Mouse (Mus musculus): ENCODE results near the gene Galnt7. TPM values are rescaled to one million over a fixed set of nuclear protein-coding genes. Genes with fewer than 3 reads are reported as not detected.
"Not testable (repeated sequence)": the region's sequence is repeated elsewhere in the genome, so short reads cannot be mapped to it uniquely, and the experiment has no call there.

Gene Galnt7
- total and polyA plus RNA-seq, 3 experiments: 26.7 to 33.5 (median 32.7) TPM

DNA sequence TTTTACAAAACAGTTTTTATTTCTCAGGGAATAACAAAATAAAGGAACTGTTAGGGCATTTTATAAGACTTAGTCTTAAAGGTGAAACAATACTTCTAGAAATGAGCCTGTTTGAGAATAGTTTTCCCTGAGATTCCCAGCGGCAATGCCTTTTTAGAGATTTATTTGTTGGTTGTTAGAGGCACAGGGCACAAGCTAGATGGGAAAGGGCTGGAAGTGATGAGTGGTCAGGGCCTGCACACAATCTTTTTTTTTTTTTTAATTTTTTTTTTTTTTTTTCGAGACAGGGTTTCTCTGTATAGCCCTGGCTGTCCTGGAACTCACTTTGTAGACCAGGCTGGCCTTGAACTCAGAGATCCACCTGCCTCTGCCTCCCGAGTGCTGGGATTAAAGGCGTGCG, 136.1 kb downstream of the Galnt7 start:
- Histone ChIP-seq H3K79me2 (replicated peaks; ENCODE audit: control insufficient read depth, extremely low read depth, insufficient read depth, poor library complexity, severe bottlenecking) (peaks cover 23% of the 10 kb centered on the region), H3K36me3 (replicated peaks in 1 of 2; ENCODE audit: control insufficient read depth in 1 of 2, insufficient read depth in 1 of 2, low read length in 1 of 2) (peaks cover 32 to 60% of the 10 kb centered on the region in 2 experiments)
- H3K4me2 ChIP-seq (ENCODE audit: insufficient read depth, low read depth, poor library complexity, severe bottlenecking); H3K9me3 ChIP-seq (replicated peaks; ENCODE audit: low read length); DNase-seq (ENCODE audit: extremely low read depth); H3K4me3 ChIP-seq (replicated peaks in 1 of 3; ENCODE audit: low read depth in 2 of 3, low read length in 2 of 3, poor library complexity in 1 of 3); in situ Hi-C loops (cut with MboI; ENCODE audit: low pct_ligation_motif_present, low pct_unique_long_range_greater_than_20kb, low sequenced_read_pairs); H3K27ac ChIP-seq (ENCODE audit: insufficient read depth, low read depth); H3K9ac ChIP-seq (ENCODE audit: insufficient read depth, low read depth); H3K27me3 ChIP-seq (replicated peaks); dilution Hi-C loops (cut with MboI; ENCODE audit: extremely low pct_ligation_motif_present, extremely low pct_unique_long_range_greater_than_20kb, low sequenced_read_pairs); H3K4me1 ChIP-seq (ENCODE audit: control insufficient read depth in 1 of 2, insufficient read depth in 2 of 2): not testable (repeated sequence)
- peak; percentile 37; the same call in 1 of the 2 replicates for TF ChIP-seq ZNF384 (IDR thresholded peaks at IDR 0.05; ENCODE audit: low read depth, low read length)

DNA sequence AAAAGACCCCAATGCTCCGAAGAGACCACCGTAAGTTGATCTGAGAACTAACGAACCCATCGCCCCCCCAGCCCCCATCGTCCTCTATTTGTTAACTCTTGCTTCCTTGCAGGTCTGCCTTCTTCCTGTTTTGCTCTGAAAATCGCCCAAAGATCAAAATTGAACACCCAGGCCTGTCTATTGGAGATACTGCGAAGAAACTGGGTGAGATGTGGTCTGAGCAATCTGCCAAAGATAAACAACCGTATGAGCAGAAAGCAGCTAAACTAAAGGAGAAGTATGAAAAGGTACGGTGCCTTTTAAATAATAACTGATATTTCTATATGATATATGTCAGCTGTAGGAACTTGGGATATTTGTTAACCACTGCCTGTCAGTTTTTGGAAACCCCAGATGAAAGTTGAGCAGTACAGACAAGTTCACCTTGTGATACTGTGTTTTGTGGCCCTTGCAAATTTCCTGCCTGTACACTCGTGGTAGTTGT, 139.6 kb downstream of the Galnt7 start:
- in situ Hi-C loops (cut with MboI; ENCODE audit: low pct_ligation_motif_present, low pct_unique_long_range_greater_than_20kb, low sequenced_read_pairs); dilution Hi-C loops (cut with MboI; ENCODE audit: extremely low pct_ligation_motif_present, extremely low pct_unique_long_range_greater_than_20kb, low sequenced_read_pairs): not testable (repeated sequence)

DNA sequence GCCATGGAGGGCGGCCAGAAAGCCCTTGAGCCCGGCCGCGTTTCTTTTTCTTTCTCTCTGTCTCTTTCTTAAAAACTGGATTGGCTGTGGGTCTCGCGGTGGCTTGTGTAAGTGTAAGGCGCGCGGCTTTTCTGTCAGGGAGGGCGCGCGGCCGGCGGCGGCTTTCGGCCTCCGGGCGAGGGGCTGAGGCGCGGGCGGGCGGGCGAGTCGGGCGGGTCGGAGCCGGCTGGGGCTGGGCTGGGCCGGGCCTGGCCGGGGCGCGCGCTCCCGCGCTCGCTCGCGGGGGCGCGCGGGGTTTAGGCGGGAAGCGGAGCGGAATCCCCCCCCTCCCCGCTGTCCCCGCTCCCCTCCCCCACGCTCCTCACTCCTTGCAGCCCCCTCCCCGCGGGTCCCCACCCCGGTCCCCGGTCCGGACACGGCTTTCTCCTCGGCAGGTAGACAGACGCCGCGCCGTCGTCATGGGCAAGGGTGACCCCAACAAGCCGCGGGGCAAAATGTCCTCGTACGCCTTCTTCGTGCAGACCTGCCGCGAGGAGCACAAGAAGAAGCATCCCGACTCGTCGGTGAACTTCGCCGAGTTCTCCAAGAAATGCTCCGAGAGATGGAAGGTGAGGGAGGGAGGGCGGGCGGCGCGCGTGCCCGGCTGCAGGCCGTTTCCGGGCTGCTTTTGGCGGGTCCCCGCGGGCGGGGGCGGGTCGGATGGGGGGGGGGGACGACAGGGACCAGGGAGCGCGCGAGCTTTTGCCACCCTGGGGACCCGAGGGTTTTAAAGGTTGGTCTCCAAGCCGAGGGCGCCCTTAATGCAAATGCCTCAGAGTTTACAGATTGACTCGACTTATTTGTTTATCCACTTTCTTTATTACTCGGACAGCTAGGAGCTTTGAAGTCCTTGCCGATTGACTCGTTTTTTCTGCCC, 140.4 kb downstream of the Galnt7 start:
- peak overlapping the region; percentile 88 to 90 (median 88) for H3K4me3 ChIP-seq (replicated peaks in 1 of 3; ENCODE audit: low read depth in 2 of 3, low read length in 2 of 3, poor library complexity in 1 of 3)
- DNase-seq (ENCODE audit: extremely low read depth): peak; percentile 62
- TF ChIP-seq IRF4 (IDR thresholded peaks at IDR 0.05; ENCODE audit: low read depth, low read length) (peak; percentile 83), ZNF384 (IDR thresholded peaks at IDR 0.05; ENCODE audit: low read depth, low read length) (no peak; the same call in 1 of the 2 replicates), JUND (conservative IDR thresholded peaks at IDR 0.05; ENCODE audit: low read depth, low read length) (peak; percentile 41; the same call in 1 of the 2 replicates), E2F4 (IDR thresholded peaks at IDR 0.05; ENCODE audit: insufficient replicate concordance, low read depth, low read length) (no peak), POLR2AphosphoS2 (IDR thresholded peaks at IDR 0.05; ENCODE audit: low read depth, low read length) (no peak), TBP (conservative IDR thresholded peaks at IDR 0.05; ENCODE audit: low read depth, low read length) (0 out of 2 replicates have a peak, but pooled peaks have one; percentile 22), RCOR1 (conservative IDR thresholded peaks at IDR 0.05; ENCODE audit: low read depth, low read length) (no peak), GABPA (IDR thresholded peaks at IDR 0.05; ENCODE audit: insufficient replicate concordance, low read depth, low read length) (no peak)
- peak overlapping the region; percentile 100 for H3K9ac ChIP-seq (ENCODE audit: insufficient read depth, low read depth)
- in situ Hi-C loops (cut with MboI; ENCODE audit: low pct_ligation_motif_present, low pct_unique_long_range_greater_than_20kb, low sequenced_read_pairs): no loop called here
- peaks cover 2 to 16% of the 10 kb centered on the region in 2 experiments; a peak in 2 of 4 replicates for H3K4me1 ChIP-seq (ENCODE audit: control insufficient read depth in 1 of 2, insufficient read depth in 2 of 2)
- dilution Hi-C loops (cut with MboI; ENCODE audit: extremely low pct_ligation_motif_present, extremely low pct_unique_long_range_greater_than_20kb, low sequenced_read_pairs): no loop called here
- no peaks in the 10 kb centered on the region for H3K9me3 ChIP-seq (replicated peaks; ENCODE audit: low read length)
- peak overlapping the region; percentile 85 for H3K27ac ChIP-seq (ENCODE audit: insufficient read depth, low read depth)
- peaks cover 23% of the 10 kb centered on the region for H3K79me2 ChIP-seq (replicated peaks; ENCODE audit: control insufficient read depth, extremely low read depth, insufficient read depth, poor library complexity, severe bottlenecking)
- H3K4me2 ChIP-seq (ENCODE audit: insufficient read depth, low read depth, poor library complexity, severe bottlenecking): peak overlapping the region; percentile 88
- no peaks in the 10 kb centered on the region for H3K27me3 ChIP-seq (replicated peaks)
- peaks cover 24 to 35% of the 10 kb centered on the region in 2 experiments for H3K36me3 ChIP-seq (replicated peaks in 1 of 2; ENCODE audit: control insufficient read depth in 1 of 2, insufficient read depth in 1 of 2, low read length in 1 of 2)

More for the DNA sequence above, 139.6 kb downstream of the Galnt7 start:
- peaks cover 23% of the 10 kb centered on the region for H3K79me2 ChIP-seq (replicated peaks; ENCODE audit: control insufficient read depth, extremely low read depth, insufficient read depth, poor library complexity, severe bottlenecking)
- TF ChIP-seq CHD1 (IDR thresholded peaks at IDR 0.05; ENCODE audit: low read depth, low read length) (peak; percentile 79; the same call in 1 of the 2 replicates), ZNF384 (IDR thresholded peaks at IDR 0.05; ENCODE audit: low read depth, low read length) (peak; percentile 19; the same call in 1 of the 2 replicates)
- H3K27me3 ChIP-seq (replicated peaks); H3K9me3 ChIP-seq (replicated peaks; ENCODE audit: low read length); DNase-seq (ENCODE audit: extremely low read depth): not testable (repeated sequence)
- H3K4me2 ChIP-seq (ENCODE audit: insufficient read depth, low read depth, poor library complexity, severe bottlenecking): peak overlapping the region; percentile 88
- peak overlapping the region; percentile 50 to 90 (median 88) for H3K4me3 ChIP-seq (replicated peaks in 1 of 3; ENCODE audit: low read depth in 2 of 3, low read length in 2 of 3, poor library complexity in 1 of 3)
- peaks cover 2 to 16% of the 10 kb centered on the region in 2 experiments; a peak in 2 of 4 replicates for H3K4me1 ChIP-seq (ENCODE audit: control insufficient read depth in 1 of 2, insufficient read depth in 2 of 2)
- peaks cover 32 to 40% of the 10 kb centered on the region in 2 experiments for H3K36me3 ChIP-seq (replicated peaks in 1 of 2; ENCODE audit: control insufficient read depth in 1 of 2, insufficient read depth in 1 of 2, low read length in 1 of 2)
- peak overlapping the region; percentile 100 for H3K9ac ChIP-seq (ENCODE audit: insufficient read depth, low read depth)
- H3K27ac ChIP-seq (ENCODE audit: insufficient read depth, low read depth): peak overlapping the region; percentile 50; the same call in 1 of the 2 replicates

All from CH12.LX (cell line).